Mouse (Mus musculus) embryonic facial prominence, embryonic 14.5 days (tissue): ENCODE data around the gene Bach1. TPM values are rescaled to one million over a fixed set of nuclear protein-coding genes. Genes with fewer than 3 reads are reported as not detected.
A peak's percentile ranks its signal among the peaks of the same experiment; 100 is the strongest.

Experiments
- ATAC-seq: fragments of 200-750 bp; cut with Nextera tagmentation; 2 replicates; pipeline ENCODE4 v1.8.0; 2017; ENCODE audit warnings: low read depth, moderate number of reproducible peaks, moderate TSS enrichment
- DNase-seq: peaks from one replicate; pipeline ENCODE4 v3.0.0-alpha.2; 2015; ENCODE audit warnings: low spot score
- H3K27ac ChIP-seq: fragments of 300-500 bp; sonication (generic); replicated peaks from 2 replicates; pipeline ENCODE4 v1.5.1; 2014; ENCODE audit warnings: low read depth, mild to moderate bottlenecking, low read length, moderate library complexity
- H3K27me3 ChIP-seq: fragments of 300-500 bp; sonication (generic); replicated peaks from 2 replicates; pipeline ENCODE4 v1.6.1; 2014; ENCODE audit warnings: low read length; ENCODE audit not compliant: control insufficient read depth, insufficient read depth
- H3K36me3 ChIP-seq: fragments of 300-500 bp; sonication (generic); 2 replicates; pipeline ENCODE4 v1.6.1; 2014; ENCODE audit warnings: low read length, mixed read lengths; ENCODE audit not compliant: control insufficient read depth, insufficient read depth
- H3K4me1 ChIP-seq: fragments of 300-500 bp; sonication (generic); 2 replicates; pipeline ENCODE4 v1.6.1; 2014; ENCODE audit warnings: antibody characterized with exemption, low read length; ENCODE audit not compliant: control insufficient read depth, insufficient read depth
- H3K4me2 ChIP-seq: fragments of 300-500 bp; sonication (generic); 2 replicates; pipeline ENCODE4 v1.6.1; 2014; ENCODE audit warnings: low read depth, mild to moderate bottlenecking, low read length, moderate library complexity, mixed read lengths
- H3K4me3 ChIP-seq: fragments of 300-500 bp; sonication (generic); 2 replicates; pipeline ENCODE4 v1.5.1; 2014; ENCODE audit warnings: low read depth, mild to moderate bottlenecking, low read length
- H3K9ac ChIP-seq: fragments of 300-500 bp; sonication (generic); 2 replicates; pipeline ENCODE4 v1.6.1; 2014; ENCODE audit warnings: low read depth, mild to moderate bottlenecking, low read length, moderate library complexity, mixed read lengths
- H3K9me3 ChIP-seq: fragments of 300-500 bp; sonication (generic); 2 replicates; pipeline ENCODE4 v1.6.1; 2016; ENCODE audit warnings: low read length; ENCODE audit not compliant: control insufficient read depth
- WGBS: fragments of 180-500 bp; shearing (Covaris S2); extraction: QIAGEN DNeasy Blood & Tissue Kit; methylation state at CpG from one replicate; pipeline ENCODE4 v1.1.7; 2014; 5-methylcytosine and 5-hydroxymethylcytosine counted together
- polyA plus RNA-seq: library from polyadenylated mRNA; unstranded; fragments of >200 nt; fragmentation: Nextera tagmentation; extraction: Ambion mirVana; gene quantifications from 2 replicates; pipeline ENCODE4 v1.2.1, GENCODE M21; 2014

The Bach1 gene
- polyA plus RNA-seq, 1 experiment from 2014 or later: 11.9 TPM

GRCm38 (mm10) chr16:87661024-87661471 lies 37.7 kb upstream of the Bach1 start:
- peak overlapping the region; percentile 36 for H3K4me2 ChIP-seq
- peak; percentile 62 for DNase-seq

GRCm38 (mm10) chr16:87661636-87662035 lies 37.1 kb upstream of the Bach1 start:
- no peak for ATAC-seq
- H3K4me3 ChIP-seq: no peak overlapping the region
- H3K4me2 ChIP-seq: peak overlapping the region; percentile 36; the same call in 1 of the 2 replicates
- H3K9me3 ChIP-seq: no peaks in the 10 kb centered on the region
- no peaks in the 10 kb centered on the region for H3K27me3 ChIP-seq
- H3K36me3 ChIP-seq: no peaks in the 10 kb centered on the region
- DNase-seq: no peak
- H3K27ac ChIP-seq: peak overlapping the region; percentile 13; the same call in 1 of the 2 replicates
- 0 out of 2 replicates have a peak, but pooled peaks cover 10% of the 10 kb centered on the region for H3K4me1 ChIP-seq
- 74% methylated on average over 8 of the region's 8 CpGs for WGBS
- no peak overlapping the region for H3K9ac ChIP-seq

More at GRCm38 (mm10) chr16:87661024-87661471, 37.7 kb upstream of the Bach1 start:
- peak; percentile 62; the same call in 1 of the 2 replicates for ATAC-seq
- Histone ChIP-seq H3K36me3 (no peaks in the 10 kb centered on the region), H3K9me3 (no peaks in the 10 kb centered on the region), H3K4me3 (no peak overlapping the region), H3K9ac (0 out of 2 replicates have a peak overlapping the region, but pooled peaks have one; percentile 46), H3K4me1 (0 out of 2 replicates have a peak, but pooled peaks cover 10% of the 10 kb centered on the region), H3K27ac (peak overlapping the region; percentile 13; the same call in 1 of the 2 replicates), H3K27me3 (no peaks in the 10 kb centered on the region)
- WGBS: 52% methylated on average over 12 of the region's 12 CpGs

GRCm38 (mm10) chr16:87662528-87662927 lies 36.2 kb upstream of the Bach1 start:
- no peak overlapping the region for H3K4me2 ChIP-seq
- H3K4me3 ChIP-seq: no peak overlapping the region
- H3K9me3 ChIP-seq: no peaks in the 10 kb centered on the region
- H3K4me1 ChIP-seq: 0 out of 2 replicates have a peak, but pooled peaks cover 10% of the 10 kb centered on the region
- H3K27ac ChIP-seq: no peak overlapping the region
- DNase-seq (no peak), ATAC-seq (no peak)
- whole genome bisulfite sequencing: 90% methylated on average over 2 of the region's 2 CpGs
- H3K27me3 ChIP-seq: no peaks in the 10 kb centered on the region
- H3K9ac ChIP-seq: no peak overlapping the region
- no peaks in the 10 kb centered on the region for H3K36me3 ChIP-seq

- H3K27me3 ChIP-seq: no peaks in the 10 kb centered on the region
- no peak overlapping the region for H3K4me3 ChIP-seq
- WGBS: 62% methylated on average over 6 of the region's 6 CpGs
- no peak for DNase-seq
- H3K4me1 ChIP-seq: 0 out of 2 replicates have a peak, but pooled peaks cover 10% of the 10 kb centered on the region
- H3K27ac ChIP-seq: no peak overlapping the region
- H3K36me3 ChIP-seq: no peaks in the 10 kb centered on the region
- H3K9me3 ChIP-seq: no peaks in the 10 kb centered on the region
- no peak overlapping the region for H3K9ac ChIP-seq
- no peak overlapping the region for H3K4me2 ChIP-seq
- ATAC-seq: no peak
These were observed 34.9 kb upstream of the Bach1 start for GRCm38 (mm10) chr16:87663890-87664289.

GRCm38 (mm10) chr16:87665246-87665645 lies 33.5 kb upstream of the Bach1 start:
- DNase-seq (no peak), ATAC-seq (no peak)
- Histone ChIP-seq H3K9me3 (no peaks in the 10 kb centered on the region), H3K27me3 (no peaks in the 10 kb centered on the region), H3K9ac (no peak overlapping the region), H3K4me2 (no peak overlapping the region), H3K4me3 (no peak overlapping the region), H3K27ac (no peak overlapping the region), H3K36me3 (no peaks in the 10 kb centered on the region), H3K4me1 (0 out of 2 replicates have a peak, but pooled peaks cover 10% of the 10 kb centered on the region)
- 60% methylated on average over 9 of the region's 9 CpGs for WGBS

GRCm38 (mm10) chr16:87665752-87666619 lies 32.8 kb upstream of the Bach1 start:
- no peak overlapping the region for H3K27ac ChIP-seq
- 77% methylated on average over 19 of the region's 19 CpGs for WGBS
- no peak overlapping the region for H3K4me2 ChIP-seq
- H3K9ac ChIP-seq: no peak overlapping the region
- no peak for DNase-seq
- no peaks in the 10 kb centered on the region for H3K27me3 ChIP-seq
- H3K36me3 ChIP-seq: no peaks in the 10 kb centered on the region
- no peaks in the 10 kb centered on the region for H3K9me3 ChIP-seq
- ATAC-seq: no peak
- 0 out of 2 replicates have a peak, but pooled peaks cover 10% of the 10 kb centered on the region for H3K4me1 ChIP-seq
- H3K4me3 ChIP-seq: no peak overlapping the region

- DNase-seq: no peak
- Histone ChIP-seq H3K4me3 (no peak overlapping the region), H3K9ac (no peak overlapping the region)
These were observed 32.1 kb upstream of the Bach1 start for GRCm38 (mm10) chr16:87666620-87667004.

GRCm38 (mm10) chr16:87668002-87668401 lies 30.7 kb upstream of the Bach1 start:
- no peak for DNase-seq
- no peaks in the 10 kb centered on the region for H3K27me3 ChIP-seq
- 0 out of 2 replicates have a peak, but pooled peaks cover 4% of the 10 kb centered on the region for H3K4me1 ChIP-seq
- no peaks in the 10 kb centered on the region for H3K36me3 ChIP-seq
- no peak overlapping the region for H3K4me3 ChIP-seq
- H3K9ac ChIP-seq: no peak overlapping the region
- H3K27ac ChIP-seq: no peak overlapping the region
- WGBS: 85% methylated on average over 6 of the region's 6 CpGs
- H3K9me3 ChIP-seq: no peaks in the 10 kb centered on the region
- no peak for ATAC-seq
- H3K4me2 ChIP-seq: no peak overlapping the region

More at GRCm38 (mm10) chr16:87666620-87667004, 32.1 kb upstream of the Bach1 start:
- Histone ChIP-seq H3K36me3 (no peaks in the 10 kb centered on the region), H3K27ac (no peak overlapping the region), H3K9me3 (no peaks in the 10 kb centered on the region), H3K4me1 (0 out of 2 replicates have a peak, but pooled peaks cover 4% of the 10 kb centered on the region), H3K4me2 (no peak overlapping the region), H3K27me3 (no peaks in the 10 kb centered on the region)
- WGBS: 75% methylated on average over 4 of the region's 4 CpGs
- no peak for ATAC-seq
